Mouse (Mus musculus) thymus, adult 2 months (tissue): Measurements from ENCODE around the gene Acss3.

Source experiments
- CTCF ChIP-seq: fragments of 200-500 bp; IDR thresholded peaks from 2 replicates; pipeline ENCODE4 v1.5.1; 2012; ENCODE audit warnings: mild to moderate bottlenecking, control low read depth, low read length, moderate library complexity, borderline replicate concordance; ENCODE audit not compliant: control insufficient read depth, poor library complexity, insufficient read depth; ENCODE audit errors: extremely low read depth
- POLR2A ChIP-seq: fragments of 200-500 bp; IDR thresholded peaks from 2 replicates; pipeline ENCODE4 v1.6.1; 2012; ENCODE audit warnings: mild to moderate bottlenecking, low read length, control low read depth, moderate library complexity; ENCODE audit not compliant: control insufficient read depth, poor library complexity, insufficient read depth; ENCODE audit errors: extremely low read depth

DNA sequence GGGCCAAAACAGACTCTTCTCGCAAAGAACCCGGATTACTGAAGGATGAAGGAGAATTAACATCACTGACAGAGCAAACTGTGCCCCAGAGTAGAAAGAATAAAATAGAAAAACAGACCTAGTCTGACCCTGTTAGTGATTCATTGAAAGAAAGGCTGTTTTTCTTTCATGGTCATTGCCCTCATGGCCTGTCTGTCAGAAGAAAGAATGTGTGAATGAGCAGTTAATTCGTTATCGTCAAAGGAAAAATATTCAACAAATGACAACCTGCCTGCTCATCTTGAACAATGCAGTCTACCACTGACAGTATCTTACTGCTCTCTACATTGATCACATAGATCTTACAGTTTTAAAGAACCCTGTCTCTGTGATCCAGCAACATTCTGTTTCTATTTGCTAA, 134.0 kb downstream of the Acss3 start:
- TF ChIP-seq POLR2A: no peak
- no peak for TF ChIP-seq CTCF
